8 mouse cellular contexts compared by ENCODE assay signal in the genomic region with DNA sequence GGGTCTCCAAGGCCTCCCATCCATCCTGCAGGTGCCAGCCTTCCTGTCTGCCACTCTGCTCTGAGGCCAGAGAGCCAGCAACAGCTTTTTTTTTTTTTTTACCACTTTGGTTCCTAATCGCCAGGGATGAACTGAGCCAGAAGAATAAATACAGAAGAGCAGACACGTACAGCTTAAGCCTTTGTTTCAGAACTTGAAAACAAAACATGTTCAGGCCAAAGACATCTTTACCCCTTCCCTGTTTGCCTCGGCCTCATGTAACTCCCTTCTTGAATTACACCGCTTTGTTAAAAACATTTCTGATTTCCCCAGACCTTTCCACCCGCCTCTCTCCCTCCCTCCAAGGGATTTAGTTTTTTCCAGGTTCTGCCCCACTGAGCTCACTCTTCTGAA.
DNase-seq lines count a peak whose midpoint lies in the region; ATAC-seq and TF ChIP-seq lines count a peak whose summit lies in the region.

No protein-coding gene starts in this region.

- TF ChIP-seq RAD21 in CH12.LX (IDR thresholded peaks at IDR 0.05; ENCODE audit: low read depth, low read length): no peak

- no peak for TF ChIP-seq CTCF in CH12.LX (conservative IDR thresholded peaks at IDR 0.05 in 1 of 2, IDR thresholded peaks at IDR 0.05 in 1 of 2; ENCODE audit: low read depth in 2 of 2, low read length in 2 of 2)
- TF ChIP-seq CTCF in embryonic fibroblast, embryonic 13.5 days (IDR thresholded peaks at IDR 0.05; ENCODE audit: borderline replicate concordance, insufficient read depth, low read length): no peak

- no peak overlapping the region for H3K4me3 ChIP-seq in heart, embryonic 14.5 days (ENCODE audit: control insufficient read depth in 1 of 2, insufficient read depth in 1 of 2, low read depth in 1 of 2, low read length in 2 of 2)
- peak overlapping the region in 1 of 3 experiments; percentile 25 for H3K4me3 ChIP-seq in CH12.LX (replicated peaks in 1 of 3; ENCODE audit: low read depth in 2 of 3, low read length in 2 of 3, poor library complexity in 1 of 3)
- no peak overlapping the region for H3K4me3 ChIP-seq in embryonic fibroblast, embryonic 13.5 days (ENCODE audit: insufficient read depth, low read length)
- H3K4me3 ChIP-seq in liver, embryonic 12.5 days: no peak overlapping the region

- no peaks in the 10 kb centered on the region for H3K9me3 ChIP-seq in heart, embryonic 14.5 days (ENCODE audit: control insufficient read depth, low read length)
- H3K9me3 ChIP-seq in CH12.LX (replicated peaks; ENCODE audit: low read length): no peaks in the 10 kb centered on the region
- no peaks in the 10 kb centered on the region for H3K9me3 ChIP-seq in liver, embryonic 12.5 days (replicated peaks)

- 59% methylated on average over 5 of the region's 5 CpGs for WGBS in heart, embryonic 14.5 days
- 67% methylated on average over 5 of the region's 5 CpGs for WGBS in liver, embryonic 12.5 days (ENCODE audit: insufficient replicate concordance)

- DNase-seq in heart, postnatal 36 days: no peak
- DNase-seq in CH12.LX (ENCODE audit: extremely low read depth) (no peak), adipocyte (ENCODE audit: low spot score) (no peak)
- DNase-seq in cerebellum, adult 9-10 months: no peak
- no peak for DNase-seq in cerebellum, postnatal 14 days

- peaks cover 20 to 42% of the 10 kb centered on the region in 2 experiments for H3K4me1 ChIP-seq in heart, embryonic 14.5 days (ENCODE audit: control insufficient read depth in 2 of 2, insufficient read depth in 2 of 2, low read length in 2 of 2)
- H3K4me1 ChIP-seq in CH12.LX (ENCODE audit: control insufficient read depth in 1 of 2, insufficient read depth in 2 of 2): peaks cover 28 to 74% of the 10 kb centered on the region in 2 experiments
- H3K4me1 ChIP-seq in embryonic fibroblast, embryonic 13.5 days (ENCODE audit: control insufficient read depth, insufficient read depth, low read length): peaks cover 22% of the 10 kb centered on the region
- peaks cover 49% of the 10 kb centered on the region for H3K4me1 ChIP-seq in liver, embryonic 12.5 days

- H3K27me3 ChIP-seq in heart, embryonic 14.5 days (ENCODE audit: control insufficient read depth, insufficient read depth, low read length): peaks cover 7% of the 10 kb centered on the region
- H3K27me3 ChIP-seq in CH12.LX (replicated peaks): no peaks in the 10 kb centered on the region
- no peaks in the 10 kb centered on the region for H3K27me3 ChIP-seq in liver, embryonic 12.5 days (replicated peaks)

- TF ChIP-seq EP300 in CH12.LX (IDR thresholded peaks at IDR 0.05; ENCODE audit: low read length): no peak

- H3K27ac ChIP-seq in heart, embryonic 14.5 days (replicated peaks in 1 of 2; ENCODE audit: control insufficient read depth in 1 of 2, insufficient read depth in 1 of 2, low read depth in 2 of 2, low read length in 2 of 2): peak overlapping the region in 1 of 2 experiments; percentile 78; a peak in 2 of 4 replicates
- H3K27ac ChIP-seq in CH12.LX (ENCODE audit: insufficient read depth, low read depth): peak overlapping the region; percentile 71
- 0 out of 2 replicates have a peak overlapping the region, but pooled peaks have one; percentile 9 for H3K27ac ChIP-seq in embryonic fibroblast, embryonic 13.5 days (ENCODE audit: insufficient read depth, low read length)
- peak overlapping the region; percentile 57; the same call in 1 of the 2 replicates for H3K27ac ChIP-seq in liver, embryonic 12.5 days

- peak overlapping the region; percentile 61 for H3K4me2 ChIP-seq in heart, embryonic 14.5 days (ENCODE audit: low read length)
- H3K4me2 ChIP-seq in CH12.LX (ENCODE audit: insufficient read depth, low read depth, poor library complexity, severe bottlenecking): peak overlapping the region; percentile 67
- H3K4me2 ChIP-seq in liver, embryonic 12.5 days: no peak overlapping the region

- no peak for ATAC-seq in heart, embryonic 14.5 days (ENCODE audit: insufficient number of reproducible peaks, insufficient read depth, low FRiP score, low read depth)
- no peak for ATAC-seq in liver, embryonic 12.5 days

- in situ Hi-C loops in CH12.LX (cut with MboI; ENCODE audit: low pct_ligation_motif_present, low pct_unique_long_range_greater_than_20kb, low sequenced_read_pairs): no loop called here

- H3K9ac ChIP-seq in heart, embryonic 14.5 days (ENCODE audit: low read length): no peak overlapping the region
- peak overlapping the region; percentile 42; the same call in 1 of the 2 replicates for H3K9ac ChIP-seq in CH12.LX (ENCODE audit: insufficient read depth, low read depth)
- no peak overlapping the region for H3K9ac ChIP-seq in liver, embryonic 12.5 days

- no peak for TF ChIP-seq POLR2A in CH12.LX (IDR thresholded peaks at IDR 0.05; ENCODE audit: low read depth, low read length)
- TF ChIP-seq POLR2A in embryonic fibroblast, embryonic 13.5 days (IDR thresholded peaks at IDR 0.05; ENCODE audit: low read depth, low read length): no peak

- no peaks in the 10 kb centered on the region for H3K36me3 ChIP-seq in heart, embryonic 14.5 days (ENCODE audit: control insufficient read depth, insufficient read depth, low read length)
- peaks cover 0 to 29% of the 10 kb centered on the region in 2 experiments for H3K36me3 ChIP-seq in CH12.LX (replicated peaks in 1 of 2; ENCODE audit: control insufficient read depth in 1 of 2, insufficient read depth in 1 of 2, low read length in 1 of 2)
- no peaks in the 10 kb centered on the region for H3K36me3 ChIP-seq in liver, embryonic 12.5 days

- H3K79me2 ChIP-seq in CH12.LX (replicated peaks; ENCODE audit: control insufficient read depth, extremely low read depth, insufficient read depth, poor library complexity, severe bottlenecking): peaks cover 56% of the 10 kb centered on the region

- intact Hi-C loops in heart, postnatal 36 days (cut with DNase I): no loop called here

- dilution Hi-C loops in CH12.LX (cut with MboI; ENCODE audit: extremely low pct_ligation_motif_present, extremely low pct_unique_long_range_greater_than_20kb, low sequenced_read_pairs): no loop called here

TF ChIP-seq in CH12.LX, 34 proteins besides CTCF, POLR2A, EP300 and RAD21:
- no peak for TF ChIP-seq GABPA (IDR thresholded peaks at IDR 0.05; ENCODE audit: insufficient replicate concordance, low read depth, low read length)
- no peak for TF ChIP-seq BHLHE40 (IDR thresholded peaks at IDR 0.05; ENCODE audit: low read depth, low read length)
- TF ChIP-seq JUND (conservative IDR thresholded peaks at IDR 0.05; ENCODE audit: low read depth, low read length): no peak
- no peak for TF ChIP-seq MAFK (IDR thresholded peaks at IDR 0.05; ENCODE audit: insufficient replicate concordance, low read length)
- TF ChIP-seq IRF4 (IDR thresholded peaks at IDR 0.05; ENCODE audit: low read depth, low read length): no peak
